Mouse (Mus musculus): ENCODE measurements around the gene Cse1l. TPM values are rescaled to one million over a fixed set of nuclear protein-coding genes. Genes with fewer than 3 reads are reported as not detected.

Gene Cse1l
- polyA plus RNA-seq, 1 experiment from 2014 or later = 118 TPM

- ATAC-seq (ENCODE audit: low read depth) = no peak
- 0 out of 2 replicates have a peak, but pooled peaks cover 4% of the 10 kb centered on the region for H3K4me1 ChIP-seq (replicated peaks; ENCODE audit: control insufficient read depth, insufficient read depth, low read length)
- WGBS = 67% methylated on average over 3 of the region's 3 CpGs
- no peaks in the 10 kb centered on the region for H3K27me3 ChIP-seq (ENCODE audit: control insufficient read depth, insufficient read depth, low read depth, low read length)
- H3K4me3 ChIP-seq (ENCODE audit: low read length) = no peak overlapping the region
- H3K9me3 ChIP-seq (ENCODE audit: control insufficient read depth, low read length) = no peaks in the 10 kb centered on the region
- H3K4me2 ChIP-seq (ENCODE audit: low read depth, low read length) = no peak overlapping the region
- H3K36me3 ChIP-seq (ENCODE audit: control insufficient read depth, insufficient read depth, low read length) = no peaks in the 10 kb centered on the region
- H3K27ac ChIP-seq (ENCODE audit: low read length) = no peak overlapping the region
- no peak overlapping the region for H3K9ac ChIP-seq (ENCODE audit: low read length)
These were observed 71.7 kb downstream of the Cse1l start for GRCm38 (mm10) chr2:166977490-166977889.

GRCm38 (mm10) chr2:166980161-166980560, 74.3 kb downstream of the Cse1l start:
- no peak overlapping the region for H3K27ac ChIP-seq (ENCODE audit: low read length)
- H3K4me2 ChIP-seq (ENCODE audit: low read depth, low read length) = no peak overlapping the region
- no peak overlapping the region for H3K4me3 ChIP-seq (ENCODE audit: low read length)
- H3K4me1 ChIP-seq (replicated peaks; ENCODE audit: control insufficient read depth, insufficient read depth, low read length) = 0 out of 2 replicates have a peak, but pooled peaks cover 4% of the 10 kb centered on the region
- no peaks in the 10 kb centered on the region for H3K9me3 ChIP-seq (ENCODE audit: control insufficient read depth, low read length)
- no peak overlapping the region for H3K9ac ChIP-seq (ENCODE audit: low read length)
- no peaks in the 10 kb centered on the region for H3K36me3 ChIP-seq (ENCODE audit: control insufficient read depth, insufficient read depth, low read length)
- H3K27me3 ChIP-seq (ENCODE audit: control insufficient read depth, insufficient read depth, low read depth, low read length) = no peaks in the 10 kb centered on the region
- 55% methylated on average over 2 of the region's 2 CpGs for WGBS
- no peak for ATAC-seq (ENCODE audit: low read depth)

- Histone ChIP-seq H3K36me3 (ENCODE audit: control insufficient read depth, insufficient read depth, low read length) (no peaks in the 10 kb centered on the region), H3K9ac (ENCODE audit: low read length) (no peak overlapping the region), H3K27ac (ENCODE audit: low read length) (no peak overlapping the region), H3K4me3 (ENCODE audit: low read length) (no peak overlapping the region), H3K4me1 (replicated peaks; ENCODE audit: control insufficient read depth, insufficient read depth, low read length) (no peaks in the 10 kb centered on the region), H3K27me3 (ENCODE audit: control insufficient read depth, insufficient read depth, low read depth, low read length) (no peaks in the 10 kb centered on the region), H3K9me3 (ENCODE audit: control insufficient read depth, low read length) (no peaks in the 10 kb centered on the region), H3K4me2 (ENCODE audit: low read depth, low read length) (no peak overlapping the region)
- 76% methylated on average over 4 of the region's 4 CpGs for WGBS
- no peak for ATAC-seq (ENCODE audit: low read depth)
These were observed 77.6 kb downstream of the Cse1l start for GRCm38 (mm10) chr2:166983351-166983894.

- WGBS = 66% methylated on average over 7 of the region's 7 CpGs
- no peaks in the 10 kb centered on the region for H3K9me3 ChIP-seq (ENCODE audit: control insufficient read depth, low read length)
- H3K4me2 ChIP-seq (ENCODE audit: low read depth, low read length) = no peak overlapping the region
- H3K4me3 ChIP-seq (ENCODE audit: low read length) = no peak overlapping the region
- H3K27ac ChIP-seq (ENCODE audit: low read length) = no peak overlapping the region
- no peak overlapping the region for H3K9ac ChIP-seq (ENCODE audit: low read length)
- H3K27me3 ChIP-seq (ENCODE audit: control insufficient read depth, insufficient read depth, low read depth, low read length) = no peaks in the 10 kb centered on the region
- ATAC-seq (ENCODE audit: low read depth) = no peak
- H3K4me1 ChIP-seq (replicated peaks; ENCODE audit: control insufficient read depth, insufficient read depth, low read length) = peaks cover 30% of the 10 kb centered on the region
- H3K36me3 ChIP-seq (ENCODE audit: control insufficient read depth, insufficient read depth, low read length) = no peaks in the 10 kb centered on the region
These were observed 85.0 kb downstream of the Cse1l start for GRCm38 (mm10) chr2:166990861-166991260.

- Histone ChIP-seq H3K27ac (ENCODE audit: low read length) (no peak overlapping the region), H3K4me2 (ENCODE audit: low read depth, low read length) (no peak overlapping the region), H3K9me3 (ENCODE audit: control insufficient read depth, low read length) (no peaks in the 10 kb centered on the region), H3K36me3 (ENCODE audit: control insufficient read depth, insufficient read depth, low read length) (no peaks in the 10 kb centered on the region), H3K4me3 (ENCODE audit: low read length) (no peak overlapping the region), H3K4me1 (replicated peaks; ENCODE audit: control insufficient read depth, insufficient read depth, low read length) (peaks cover 34% of the 10 kb centered on the region), H3K27me3 (ENCODE audit: control insufficient read depth, insufficient read depth, low read depth, low read length) (no peaks in the 10 kb centered on the region), H3K9ac (ENCODE audit: low read length) (no peak overlapping the region)
- no peak for ATAC-seq (ENCODE audit: low read depth)
These were observed 86.1 kb downstream of the Cse1l start for GRCm38 (mm10) chr2:166991945-166992344.

- peak overlapping the region; percentile 97 for H3K9ac ChIP-seq (ENCODE audit: low read length)
- no peak; the same call in 1 of the 2 replicates for ATAC-seq (ENCODE audit: low read depth)
- H3K9me3 ChIP-seq (ENCODE audit: control insufficient read depth, low read length) = no peaks in the 10 kb centered on the region
- H3K27ac ChIP-seq (ENCODE audit: low read length) = peak overlapping the region; percentile 98
- 2% methylated on average over 28 of the region's 28 CpGs for WGBS
- H3K27me3 ChIP-seq (ENCODE audit: control insufficient read depth, insufficient read depth, low read depth, low read length) = no peaks in the 10 kb centered on the region
- H3K4me2 ChIP-seq (ENCODE audit: low read depth, low read length) = peak overlapping the region; percentile 82
- H3K36me3 ChIP-seq (ENCODE audit: control insufficient read depth, insufficient read depth, low read length) = no peaks in the 10 kb centered on the region
- peaks cover 34% of the 10 kb centered on the region for H3K4me1 ChIP-seq (replicated peaks; ENCODE audit: control insufficient read depth, insufficient read depth, low read length)
- peak overlapping the region; percentile 96 for H3K4me3 ChIP-seq (ENCODE audit: low read length)
These were observed 89.4 kb downstream of the Cse1l start for GRCm38 (mm10) chr2:166995021-166995795.

Other genes starting within 250 kb of the Cse1l start
- gene Prex1, start 192.2 kb upstream of the Cse1l start, polyA plus RNA-seq (2015; fragmentation: Nextera tagmentation; extraction: Ambion mirVana) = 8.9 and 10.7 TPM in 2 replicates
- gene Trp53rkb, start 113.5 kb upstream of the Cse1l start, polyA plus RNA-seq (2015; fragmentation: Nextera tagmentation; extraction: Ambion mirVana) = 5.2 and 5.8 TPM in 2 replicates
- gene Arfgef2, start 100.5 kb upstream of the Cse1l start, polyA plus RNA-seq (2015; fragmentation: Nextera tagmentation; extraction: Ambion mirVana) = 5.8 and 6.1 TPM in 2 replicates
- 79.6 and 86.8 TPM in 2 replicates for gene Stau1, start 90.3 kb downstream of the Cse1l start, polyA plus RNA-seq (2015; fragmentation: Nextera tagmentation; extraction: Ambion mirVana)
- gene Ddx27, start 109.2 kb downstream of the Cse1l start, polyA plus RNA-seq (2015; fragmentation: Nextera tagmentation; extraction: Ambion mirVana) = 40.5 and 43.6 TPM in 2 replicates
- gene Znfx1, start 157.0 kb downstream of the Cse1l start, polyA plus RNA-seq (2015; fragmentation: Nextera tagmentation; extraction: Ambion mirVana) = 8.9 and 10.0 TPM in 2 replicates